Mouse (Mus musculus) forebrain, embryonic 13.5 days (tissue): ENCODE results near the gene S100a5. TPM values are rescaled to one million over a fixed set of nuclear protein-coding genes. Genes with fewer than 3 reads are reported as not detected.

Experiments used
- ATAC-seq: fragments of 200-750 bp; cut with Nextera tagmentation; 2 replicates; pipeline ENCODE4 v1.8.0; 2017
- H3K27ac ChIP-seq: fragments of 300-500 bp; sonication (generic); 2 replicates; pipeline ENCODE4 v1.5.1; 2015; ENCODE audit warnings: inconsistent platforms, mild to moderate bottlenecking, moderate library complexity
- H3K27me3 ChIP-seq: fragments of 300-500 bp; sonication (generic); 2 replicates; pipeline ENCODE4 v1.6.1; 2015; ENCODE audit warnings: mild to moderate bottlenecking, inconsistent platforms
- H3K36me3 ChIP-seq: fragments of 300-500 bp; sonication (generic); 2 replicates; pipeline ENCODE4 v1.6.1; 2015; ENCODE audit warnings: mild to moderate bottlenecking, inconsistent platforms; ENCODE audit not compliant: poor library complexity, severe bottlenecking
- H3K4me1 ChIP-seq: fragments of 300-500 bp; sonication (generic); 2 replicates; pipeline ENCODE4 v1.6.1; 2015; ENCODE audit warnings: inconsistent platforms
- H3K4me2 ChIP-seq: fragments of 300-500 bp; sonication (generic); 2 replicates; pipeline ENCODE4 v1.6.1; 2015; ENCODE audit warnings: inconsistent platforms, mild to moderate bottlenecking, moderate library complexity
- H3K4me3 ChIP-seq: fragments of 300-500 bp; sonication (generic); 2 replicates; pipeline ENCODE4 v1.5.1; 2015; ENCODE audit warnings: mild to moderate bottlenecking, inconsistent platforms
- H3K9ac ChIP-seq: fragments of 300-500 bp; sonication (generic); 2 replicates; pipeline ENCODE4 v1.6.1; 2015; ENCODE audit warnings: mild to moderate bottlenecking, inconsistent platforms
- H3K9me3 ChIP-seq: fragments of 300-500 bp; sonication (generic); replicated peaks from 2 replicates; pipeline ENCODE4 v1.6.1; 2016; ENCODE audit warnings: inconsistent platforms
- WGBS: fragments of 180-500 bp; shearing (Covaris S2); methylation state at CpG from one replicate; pipeline ENCODE4 v1.1.7; 2015; 5-methylcytosine and 5-hydroxymethylcytosine counted together
- polyA plus RNA-seq: library from polyadenylated mRNA; unstranded; fragments of >200 nt; fragmentation: Nextera tagmentation; extraction: Ambion mirVana; gene quantifications from 2 replicates; pipeline ENCODE4 v1.2.1, GENCODE M21; 2015

The S100a5 gene
- polyA plus RNA-seq, 1 experiment from 2014 or later, result not detected

DNA sequence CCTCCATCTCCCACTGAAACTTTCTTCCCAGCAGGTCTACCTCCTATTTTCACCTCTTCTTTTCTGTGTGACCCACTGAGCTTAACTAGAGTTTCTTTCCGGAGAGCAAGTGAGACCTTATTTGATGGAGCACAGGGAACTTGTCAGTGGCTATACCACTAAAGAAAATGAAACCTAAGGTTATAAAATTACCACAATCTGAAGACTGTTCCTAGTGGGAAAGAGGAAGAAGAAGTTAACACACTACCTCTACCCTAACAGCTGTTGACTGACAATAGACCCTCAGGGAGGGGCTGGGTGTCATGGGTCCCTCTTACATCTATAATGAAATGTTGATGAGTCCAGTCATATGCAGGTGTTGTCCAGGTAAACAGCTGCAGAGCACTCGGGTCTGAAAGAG, 23.7 kb downstream of the S100a5 start:
- no peaks in the 10 kb centered on the region for H3K36me3 ChIP-seq
- H3K9me3 ChIP-seq, result no peaks in the 10 kb centered on the region
- H3K27ac ChIP-seq, result no peak overlapping the region
- no peak overlapping the region for H3K9ac ChIP-seq
- ATAC-seq, result no peak
- no peak overlapping the region for H3K4me2 ChIP-seq
- WGBS, result 77% methylated on average over 2 of the region's 2 CpGs
- no peaks in the 10 kb centered on the region for H3K27me3 ChIP-seq
- H3K4me1 ChIP-seq, result no peaks in the 10 kb centered on the region
- H3K4me3 ChIP-seq, result no peak overlapping the region

DNA sequence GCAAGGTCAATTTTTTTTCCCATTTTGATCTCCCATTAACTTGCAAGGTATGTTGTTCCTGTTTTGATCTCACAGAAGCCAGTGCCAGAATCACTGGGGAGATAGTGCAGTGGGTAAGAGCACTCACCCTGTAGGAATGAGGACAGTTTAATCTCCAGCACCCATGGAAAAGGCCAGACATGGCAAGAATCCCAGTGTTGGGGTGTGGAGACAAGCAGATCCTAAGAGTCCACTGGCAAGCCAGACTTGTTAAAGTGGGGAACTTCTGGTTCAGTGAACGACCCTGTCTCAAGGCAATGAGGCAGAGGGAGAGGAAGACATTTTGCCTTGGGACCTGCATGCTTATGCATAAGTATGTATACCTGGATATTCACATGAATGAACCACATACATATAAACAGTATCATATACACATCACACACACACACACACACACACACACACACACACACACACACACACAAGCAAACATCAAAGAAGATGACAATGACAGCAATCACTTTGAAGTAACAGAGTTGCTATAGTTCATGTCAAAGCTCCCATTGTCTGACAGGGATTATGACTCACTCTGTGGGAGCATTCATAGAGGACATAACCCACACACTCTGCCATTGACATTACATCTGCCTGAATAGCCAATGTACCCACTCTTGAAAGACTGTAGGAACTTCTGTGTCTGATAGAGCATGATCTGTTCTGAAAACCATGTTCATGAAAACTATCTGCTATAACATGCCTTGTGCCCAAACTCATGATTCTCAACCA, 30.4 kb downstream of the S100a5 start:
- no peak overlapping the region for H3K9ac ChIP-seq
- H3K4me3 ChIP-seq, result no peak overlapping the region
- H3K4me1 ChIP-seq, result no peaks in the 10 kb centered on the region
- H3K27me3 ChIP-seq, result no peaks in the 10 kb centered on the region
- no peaks in the 10 kb centered on the region for H3K36me3 ChIP-seq
- H3K4me2 ChIP-seq, result no peak overlapping the region
- no peak overlapping the region for H3K27ac ChIP-seq
- no peak for ATAC-seq
- no peaks in the 10 kb centered on the region for H3K9me3 ChIP-seq
- WGBS, result 59% methylated on average over 1 of the region's 1 CpGs

DNA sequence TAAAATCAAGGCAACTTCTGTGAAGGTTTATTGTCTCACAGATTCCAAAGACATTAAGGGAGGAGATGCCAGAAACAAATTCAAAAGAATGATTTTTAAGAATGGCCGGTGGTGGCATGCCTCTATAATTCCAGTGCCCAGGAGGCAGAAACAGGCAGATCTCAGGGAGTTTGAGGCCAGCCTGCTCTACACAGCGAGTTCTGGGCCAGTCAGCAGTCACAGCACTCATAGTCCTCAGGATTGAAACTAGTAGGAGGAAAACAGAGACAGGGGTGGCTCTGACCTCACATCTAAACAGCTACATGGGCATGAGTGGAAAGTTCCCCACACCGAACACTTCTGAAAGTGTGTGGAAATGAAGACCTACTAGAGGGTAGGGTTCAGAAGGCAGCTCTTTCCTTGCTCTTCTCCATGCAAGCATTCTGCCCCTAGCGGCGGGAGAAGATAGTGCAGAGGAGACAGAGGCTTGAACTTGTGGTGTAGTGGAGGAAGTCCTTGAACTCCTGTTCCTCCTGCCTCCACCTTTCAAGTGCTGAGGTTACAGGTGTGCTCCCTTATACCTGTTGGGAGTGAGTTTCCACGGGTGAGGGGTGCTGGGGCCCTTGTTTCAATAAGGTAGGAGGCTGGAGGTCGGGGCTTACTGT, 31.3 kb downstream of the S100a5 start:
- ATAC-seq, result no peak
- no peaks in the 10 kb centered on the region for H3K36me3 ChIP-seq
- no peak overlapping the region for H3K9ac ChIP-seq
- H3K27ac ChIP-seq, result no peak overlapping the region
- H3K4me2 ChIP-seq, result no peak overlapping the region
- no peaks in the 10 kb centered on the region for H3K4me1 ChIP-seq
- H3K27me3 ChIP-seq, result no peaks in the 10 kb centered on the region
- WGBS, result 51% methylated on average over 7 of the region's 7 CpGs
- no peak overlapping the region for H3K4me3 ChIP-seq
- no peaks in the 10 kb centered on the region for H3K9me3 ChIP-seq

DNA sequence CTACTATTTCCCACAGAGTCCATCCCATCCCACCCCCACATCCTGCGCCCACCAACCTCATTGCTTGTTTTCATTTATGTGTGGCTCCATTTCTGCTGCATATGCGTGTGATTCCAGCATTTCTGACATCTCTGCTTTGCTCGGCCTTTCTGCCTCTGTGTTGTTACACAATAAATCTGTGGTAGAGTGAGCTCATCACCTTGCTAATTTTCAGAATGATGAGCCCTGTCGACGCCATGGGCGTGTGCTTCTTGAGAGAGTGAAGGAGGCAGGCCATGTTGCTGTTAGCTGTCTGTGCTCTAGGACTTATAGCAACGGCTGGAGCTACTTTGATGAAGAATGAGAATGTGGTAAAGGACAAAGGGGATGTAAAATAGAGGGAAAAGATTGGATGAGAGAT, 32.7 kb downstream of the S100a5 start:
- H3K4me2 ChIP-seq, result no peak overlapping the region
- H3K36me3 ChIP-seq, result no peaks in the 10 kb centered on the region
- H3K4me1 ChIP-seq, result no peaks in the 10 kb centered on the region
- no peak overlapping the region for H3K27ac ChIP-seq
- H3K9me3 ChIP-seq, result no peaks in the 10 kb centered on the region
- no peaks in the 10 kb centered on the region for H3K27me3 ChIP-seq
- 89% methylated on average over 7 of the region's 7 CpGs for WGBS
- ATAC-seq, result no peak
- H3K9ac ChIP-seq, result no peak overlapping the region
- H3K4me3 ChIP-seq, result no peak overlapping the region

DNA sequence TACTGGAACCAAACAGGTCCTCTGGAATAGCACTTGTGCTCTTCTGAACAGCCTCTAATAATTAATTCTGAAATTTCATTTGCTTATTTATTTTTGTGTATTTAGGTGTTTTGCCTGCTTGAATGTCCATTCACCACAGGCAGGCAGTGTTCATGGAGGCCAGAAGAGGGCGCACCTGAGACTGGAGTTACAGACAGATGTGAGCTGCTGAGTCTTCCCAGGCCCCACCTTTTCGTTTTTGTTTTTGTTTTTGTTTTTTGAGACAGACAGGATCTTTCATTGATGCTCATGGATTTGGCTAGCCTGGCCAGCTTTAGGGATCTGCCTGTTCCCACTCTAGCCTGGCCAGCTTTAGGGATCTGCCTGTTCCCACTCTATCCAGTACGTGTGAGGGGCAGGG, 35.9 kb downstream of the S100a5 start:
- Histone ChIP-seq H3K4me1 (no peaks in the 10 kb centered on the region), H3K4me3 (no peak overlapping the region), H3K27me3 (no peaks in the 10 kb centered on the region), H3K36me3 (no peaks in the 10 kb centered on the region), H3K4me2 (no peak overlapping the region), H3K9ac (no peak overlapping the region), H3K9me3 (no peaks in the 10 kb centered on the region), H3K27ac (no peak overlapping the region)
- ATAC-seq, result no peak
- 59% methylated on average over 3 of the region's 3 CpGs for WGBS

DNA sequence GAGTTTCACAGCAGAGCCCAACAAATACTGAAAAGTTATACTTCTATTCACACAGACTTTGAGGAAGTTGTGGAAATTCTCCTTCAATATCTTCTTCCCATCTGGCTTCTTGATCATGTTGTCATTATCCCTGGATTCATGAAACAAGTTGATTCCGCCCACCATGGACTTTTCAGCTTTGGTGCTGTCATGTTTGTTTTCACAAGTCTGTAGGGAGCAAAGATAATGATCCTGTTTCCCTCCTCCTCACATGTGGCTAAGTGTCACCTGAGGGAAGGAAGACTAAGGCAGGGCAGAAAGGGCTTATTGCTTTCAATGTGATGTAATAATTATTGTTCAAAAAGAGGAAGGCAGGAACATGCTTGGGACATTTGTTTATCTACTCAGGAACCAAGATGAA, 39.0 kb downstream of the S100a5 start:
- Histone ChIP-seq H3K4me2 (no peak overlapping the region), H3K4me3 (no peak overlapping the region), H3K9me3 (no peaks in the 10 kb centered on the region), H3K9ac (no peak overlapping the region), H3K27me3 (no peaks in the 10 kb centered on the region), H3K27ac (no peak overlapping the region), H3K36me3 (no peaks in the 10 kb centered on the region), H3K4me1 (no peaks in the 10 kb centered on the region)
- 76% methylated on average over 1 of the region's 1 CpGs for WGBS
- ATAC-seq, result no peak

DNA sequence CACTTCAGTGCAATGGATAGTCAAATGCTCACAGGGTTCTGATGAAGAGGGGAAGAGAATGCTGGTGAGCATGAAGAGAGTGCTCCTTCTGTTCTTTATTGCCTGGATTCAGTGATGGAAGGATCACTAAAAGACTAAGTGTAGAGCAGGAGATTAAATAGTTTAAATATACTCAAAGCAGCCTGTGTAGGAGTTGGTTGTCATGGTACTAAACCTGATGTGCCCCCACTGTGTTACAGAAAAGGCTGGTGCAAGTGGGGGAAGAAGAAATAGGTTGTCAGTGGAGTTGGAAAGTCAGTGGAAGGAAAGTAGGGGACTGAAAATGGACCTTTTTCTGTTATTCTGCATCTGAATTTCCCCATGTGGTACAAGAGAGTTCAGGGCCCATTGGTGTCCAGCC, 40.7 kb downstream of the S100a5 start:
- H3K4me3 ChIP-seq, result no peak overlapping the region
- no peaks in the 10 kb centered on the region for H3K4me1 ChIP-seq
- ATAC-seq, result no peak
- no peaks in the 10 kb centered on the region for H3K9me3 ChIP-seq
- H3K4me2 ChIP-seq, result no peak overlapping the region
- H3K27ac ChIP-seq, result no peak overlapping the region
- H3K27me3 ChIP-seq, result peaks cover 1% of the 10 kb centered on the region; the same call in 1 of the 2 replicates
- no peaks in the 10 kb centered on the region for H3K36me3 ChIP-seq
- H3K9ac ChIP-seq, result no peak overlapping the region

DNA sequence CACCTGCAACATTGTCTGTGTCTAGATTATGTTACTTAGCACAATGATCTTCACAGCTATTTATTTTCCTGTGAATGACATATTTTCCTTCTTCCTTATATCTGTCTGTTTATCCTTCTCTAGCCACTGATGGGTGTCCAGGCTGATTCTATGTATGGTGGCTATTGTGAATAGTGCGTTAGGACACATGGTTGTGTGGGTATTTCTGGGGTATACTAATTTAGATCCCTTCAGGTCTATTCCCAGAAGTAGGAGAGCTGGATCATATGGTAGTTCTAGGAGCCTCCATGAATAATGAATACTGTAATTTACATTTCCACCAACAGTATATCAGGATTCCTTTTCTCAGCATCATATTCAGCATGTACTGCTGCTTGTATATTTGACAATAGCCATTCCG, 41.5 kb downstream of the S100a5 start:
- no peak overlapping the region for H3K9ac ChIP-seq
- H3K9me3 ChIP-seq, result no peaks in the 10 kb centered on the region
- ATAC-seq, result no peak
- no peaks in the 10 kb centered on the region for H3K36me3 ChIP-seq
- no peaks in the 10 kb centered on the region for H3K4me1 ChIP-seq
- no peak overlapping the region for H3K27ac ChIP-seq
- H3K4me2 ChIP-seq, result no peak overlapping the region
- 91% methylated on average over 2 of the region's 2 CpGs for WGBS
- H3K4me3 ChIP-seq, result no peak overlapping the region
- H3K27me3 ChIP-seq, result peaks cover 6% of the 10 kb centered on the region; the same call in 1 of the 2 replicates

DNA sequence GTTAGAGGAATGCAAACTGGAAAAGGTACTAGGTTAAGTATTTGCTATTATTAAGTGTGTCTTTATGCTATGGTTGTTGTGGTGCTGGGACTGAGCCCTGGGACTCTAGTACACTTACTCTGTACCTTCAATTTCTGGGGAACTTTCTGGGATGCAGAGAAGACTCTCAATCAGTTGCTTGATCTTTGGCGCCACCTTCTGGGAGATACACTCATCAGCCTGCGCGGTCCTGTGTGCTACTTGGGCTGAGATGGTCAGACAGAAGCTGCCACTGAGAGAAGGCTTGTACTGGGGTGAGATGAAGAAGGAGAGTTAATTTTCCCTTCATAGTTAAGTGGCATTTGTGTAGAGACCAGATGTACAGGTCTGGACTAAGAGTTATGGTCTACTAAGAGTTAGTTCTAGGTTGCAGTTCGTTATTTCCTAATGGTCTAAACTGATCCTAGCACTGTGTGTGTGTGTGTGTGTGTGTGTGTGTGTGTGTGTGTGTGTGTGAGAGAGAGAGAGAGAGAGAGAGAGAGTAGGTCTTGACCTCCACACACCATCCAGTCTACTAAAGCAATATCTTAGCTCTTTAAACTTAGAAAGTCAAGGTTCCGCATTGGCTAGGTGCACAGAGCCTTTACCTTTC, 44.7 kb downstream of the S100a5 start:
- H3K9ac ChIP-seq, result no peak overlapping the region
- peaks cover 7% of the 10 kb centered on the region; the same call in 1 of the 2 replicates for H3K27me3 ChIP-seq
- no peaks in the 10 kb centered on the region for H3K9me3 ChIP-seq
- peak; percentile 83 for ATAC-seq
- H3K4me2 ChIP-seq, result no peak overlapping the region
- no peaks in the 10 kb centered on the region for H3K4me1 ChIP-seq
- no peak overlapping the region for H3K27ac ChIP-seq
- no peak overlapping the region for H3K4me3 ChIP-seq
- H3K36me3 ChIP-seq, result no peaks in the 10 kb centered on the region
- WGBS, result 34% methylated on average over 5 of the region's 5 CpGs

DNA sequence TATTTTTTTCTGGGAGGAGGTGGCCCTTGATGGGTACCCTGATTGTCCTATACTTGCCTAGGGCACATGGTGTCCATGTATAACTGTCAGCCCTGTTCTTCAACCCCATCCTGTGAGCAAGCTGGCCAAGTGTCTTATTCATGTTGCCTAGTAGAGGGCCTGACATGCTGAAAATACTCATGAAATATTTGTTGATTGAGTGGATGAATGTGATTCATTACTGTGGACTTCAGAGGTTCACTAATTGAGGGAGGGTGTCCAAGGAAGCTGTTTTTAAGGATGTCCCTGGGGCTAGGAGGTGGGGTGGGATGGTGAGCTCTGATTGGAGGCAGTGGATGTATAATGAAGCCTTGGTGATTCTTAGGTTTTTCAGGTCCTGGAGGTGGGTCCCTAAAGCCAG, 45.4 kb downstream of the S100a5 start, which contains the start of gene S100a7a:
S100a7a (plus strand) TSS at position 301 of the 400 bp plus-strand sequence.
- ATAC-seq, result no peak

DNA sequence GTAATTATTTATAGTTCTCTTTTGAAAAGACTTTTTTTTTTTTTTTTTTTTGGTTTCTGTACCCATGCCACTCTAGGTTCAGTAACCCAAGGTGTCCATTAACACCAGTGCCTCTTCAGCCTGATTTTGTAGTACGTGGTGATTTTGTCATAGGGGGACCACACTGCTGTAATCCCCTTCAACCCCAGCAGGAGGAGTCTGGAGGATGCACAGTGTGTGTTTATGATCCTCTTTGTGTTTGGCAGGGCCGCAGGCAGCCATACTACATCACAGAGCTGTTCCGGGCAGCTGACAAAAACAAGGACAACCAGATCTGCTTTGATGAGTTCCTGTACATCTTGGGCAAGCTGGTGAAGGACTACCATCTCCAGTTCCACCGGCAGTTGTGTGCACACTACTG, 49.1 kb downstream of the S100a5 start:
- H3K27ac ChIP-seq, result no peak overlapping the region
- no peak for ATAC-seq

More for the DNA sequence above, 45.4 kb downstream of the S100a5 start, which contains the start of gene S100a7a:
- Histone ChIP-seq H3K4me2 (no peak within 1 kb of the TSS), H3K27ac (no peak within 1 kb of the TSS), H3K4me3 (no peak within 1 kb of the TSS), H3K9me3 (no peaks in the 10 kb centered on the region), H3K36me3 (no peaks in the 10 kb centered on the region), H3K27me3 (peaks cover 7% of the 10 kb centered on the region; the same call in 1 of the 2 replicates), H3K4me1 (no peaks in the 10 kb centered on the region), H3K9ac (no peak within 1 kb of the TSS)

DNA sequence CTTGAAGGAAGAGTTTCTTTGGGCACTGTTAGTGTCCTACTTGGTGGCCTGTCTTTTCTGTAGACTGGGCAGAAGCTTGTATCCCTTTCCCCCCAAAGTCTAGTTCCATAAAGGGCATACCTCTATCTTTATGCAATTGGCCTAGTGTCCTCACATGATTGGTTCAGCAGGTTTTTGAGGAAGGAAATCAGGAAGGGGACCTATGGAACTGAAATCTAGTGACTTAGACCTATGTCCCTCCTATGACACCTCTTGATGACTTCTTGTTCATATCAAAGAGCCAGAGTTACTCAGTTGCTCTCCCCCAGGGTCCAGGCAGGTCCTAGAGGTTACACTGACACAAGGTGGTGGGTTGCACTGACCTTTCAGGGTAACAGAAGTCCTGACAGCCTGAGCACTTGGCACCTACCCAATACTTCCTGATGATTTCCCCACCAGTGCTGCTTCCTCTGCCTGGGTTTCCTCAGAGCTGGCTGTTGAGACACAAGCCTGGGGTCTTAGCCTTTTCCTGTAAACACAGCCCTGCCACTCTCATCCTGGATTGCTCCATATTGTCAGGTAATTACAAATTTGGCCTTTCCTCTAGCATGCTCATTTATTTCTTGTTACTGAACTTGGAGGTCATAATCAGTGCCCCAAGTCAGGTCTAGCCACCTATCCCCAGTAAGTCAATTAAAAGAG, 51.2 kb downstream of the S100a5 start:
- H3K36me3 ChIP-seq, result no peaks in the 10 kb centered on the region
- H3K27ac ChIP-seq, result no peak overlapping the region
- ATAC-seq, result no peak
- 0 out of 2 replicates have a peak, but pooled peaks cover 3% of the 10 kb centered on the region for H3K27me3 ChIP-seq
- no peaks in the 10 kb centered on the region for H3K9me3 ChIP-seq
- no peak overlapping the region for H3K4me2 ChIP-seq
- H3K4me1 ChIP-seq, result no peaks in the 10 kb centered on the region
- H3K9ac ChIP-seq, result no peak overlapping the region
- no peak overlapping the region for H3K4me3 ChIP-seq

More for the DNA sequence above, 49.1 kb downstream of the S100a5 start:
- Histone ChIP-seq H3K36me3 (no peaks in the 10 kb centered on the region), H3K9ac (no peak overlapping the region), H3K4me2 (no peak overlapping the region), H3K9me3 (no peaks in the 10 kb centered on the region), H3K27me3 (peaks cover 7% of the 10 kb centered on the region; the same call in 1 of the 2 replicates), H3K4me1 (no peaks in the 10 kb centered on the region), H3K4me3 (no peak overlapping the region)
- WGBS, result 82% methylated on average over 4 of the region's 4 CpGs
